Mouse (Mus musculus) layer of hippocampus, adult 9-10 months (tissue): ENCODE measurements around the gene Usp32.

ENCODE experiments used
- DNase-seq: peaks from one replicate; pipeline ENCODE4 v3.0.0; 2022; ENCODE audit warnings: low spot score

Gene Usp32

GRCm38 (mm10) chr11:84979351-84979750 lies 160.6 kb downstream of the Usp32 start:
- DNase-seq, result no peak

DNA sequence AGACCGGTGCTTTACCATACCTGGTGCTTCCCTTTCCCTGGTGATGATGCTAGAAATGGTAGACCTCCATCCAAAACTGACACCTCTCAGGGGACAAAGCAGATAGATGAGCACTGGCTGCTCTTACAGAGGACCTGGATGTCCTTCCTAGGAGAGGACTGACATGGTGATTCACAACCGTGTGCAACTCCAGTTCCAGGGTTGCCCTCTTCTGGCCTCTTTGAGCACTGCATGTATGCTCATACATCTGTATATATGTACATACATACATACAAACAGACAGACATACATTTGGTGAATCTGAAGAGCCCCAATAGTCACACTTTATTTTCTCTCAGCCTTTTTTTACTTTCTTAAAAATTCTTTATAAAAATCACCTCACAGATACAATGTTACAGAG lies 161.8 kb downstream of the Usp32 start:
- DNase-seq, result peak; percentile 25

DNA sequence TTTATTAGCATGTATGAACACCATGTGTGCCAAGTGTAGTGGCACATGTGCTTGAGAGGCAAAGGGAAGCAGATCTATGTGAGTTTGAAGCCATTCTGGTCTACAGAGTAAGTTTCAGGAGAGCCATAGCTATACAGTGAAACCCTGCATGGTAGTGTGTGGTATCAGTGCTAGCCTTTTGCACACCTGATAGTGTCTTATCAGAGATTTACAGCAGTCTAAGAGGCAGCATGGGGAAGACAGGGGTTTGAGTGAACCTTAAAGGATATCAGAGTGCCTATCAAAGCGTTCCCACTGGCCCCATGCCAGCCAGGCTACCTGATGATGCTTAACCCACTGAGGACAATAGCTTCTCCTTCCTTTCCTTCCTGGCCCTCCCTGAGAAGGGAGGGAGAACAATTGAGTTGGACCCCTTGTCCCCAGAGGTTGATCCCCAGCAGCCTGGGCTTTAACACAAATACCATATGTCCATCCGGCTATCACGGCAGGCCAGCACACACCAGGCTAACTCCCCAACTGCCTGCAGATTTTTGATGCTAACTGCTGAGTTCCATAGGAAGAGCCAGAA lies 162.5 kb downstream of the Usp32 start:
- no peak for DNase-seq

DNA sequence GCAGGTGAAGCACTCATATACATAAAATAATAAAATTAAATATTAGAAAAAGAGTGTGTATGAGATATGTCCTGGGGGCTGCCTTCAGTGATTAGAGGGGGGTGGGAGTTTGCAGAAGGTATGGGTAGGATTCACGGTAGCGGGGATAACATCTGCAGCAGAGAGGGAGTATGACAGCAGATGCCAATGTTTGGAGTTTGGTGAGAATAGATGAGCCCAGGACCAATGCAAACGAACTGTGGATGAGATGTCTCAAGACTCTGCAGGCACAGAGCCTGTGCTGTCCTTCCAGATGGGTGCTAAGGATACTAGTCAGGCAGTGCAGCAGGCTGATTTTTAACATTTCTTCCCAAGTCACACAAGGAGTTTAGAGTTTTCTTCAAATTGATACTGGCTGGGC lies 163.3 kb downstream of the Usp32 start:
- no peak for DNase-seq

- no peak for DNase-seq
These were observed 165.4 kb downstream of the Usp32 start for GRCm38 (mm10) chr11:84974582-84974981.

- no peak for DNase-seq
These were observed 166.3 kb downstream of the Usp32 start for GRCm38 (mm10) chr11:84973661-84974060.

- no peak for DNase-seq
These were observed 167.9 kb downstream of the Usp32 start for GRCm38 (mm10) chr11:84972067-84972466.

- no peak for DNase-seq
These were observed 171.2 kb downstream of the Usp32 start for GRCm38 (mm10) chr11:84968775-84969174.

DNA sequence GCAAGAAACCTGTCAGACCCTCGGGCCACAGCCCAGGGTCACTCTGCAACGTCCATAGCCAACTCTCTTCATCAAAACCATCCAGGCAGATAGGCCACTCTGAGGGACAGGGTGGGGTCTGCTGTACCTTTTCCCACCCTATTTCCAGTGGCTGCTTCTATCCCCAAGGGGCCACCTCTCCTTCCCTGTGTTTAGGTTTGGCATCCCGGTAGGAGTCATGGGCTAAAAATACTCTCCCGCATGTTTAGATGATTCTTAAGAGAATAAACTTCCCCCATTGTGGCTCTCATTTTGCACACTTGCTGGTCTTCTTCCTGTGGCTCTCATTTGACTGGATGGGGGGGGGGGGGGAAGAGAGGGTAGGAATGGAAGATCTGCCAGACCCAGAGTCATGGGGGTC lies 171.7 kb downstream of the Usp32 start:
- no peak for DNase-seq

- DNase-seq, result no peak
These were observed 172.8 kb downstream of the Usp32 start for GRCm38 (mm10) chr11:84967113-84967512.

DNA sequence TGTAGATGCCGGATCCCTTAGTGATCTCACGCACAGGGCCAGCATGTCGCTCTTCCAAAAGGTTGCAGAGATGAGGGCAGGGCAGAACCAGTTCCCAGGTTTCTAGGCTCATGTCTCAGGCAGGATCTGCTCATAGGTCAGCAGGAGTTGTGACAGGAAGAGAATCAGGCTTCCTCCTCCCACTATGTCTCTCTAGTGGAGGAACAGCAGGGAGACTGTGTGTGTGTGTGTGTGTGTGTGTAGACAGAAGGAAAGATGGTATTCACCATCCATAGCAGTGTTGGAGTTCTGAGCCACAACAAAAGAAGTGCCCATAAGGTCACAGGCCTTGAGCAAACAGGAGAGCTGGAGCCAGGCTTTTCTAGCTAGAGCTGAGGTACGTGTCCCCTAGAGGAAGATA lies 173.3 kb downstream of the Usp32 start:
- no peak for DNase-seq

- DNase-seq, result no peak
These were observed 176.4 kb downstream of the Usp32 start for GRCm38 (mm10) chr11:84963556-84963955.

DNA sequence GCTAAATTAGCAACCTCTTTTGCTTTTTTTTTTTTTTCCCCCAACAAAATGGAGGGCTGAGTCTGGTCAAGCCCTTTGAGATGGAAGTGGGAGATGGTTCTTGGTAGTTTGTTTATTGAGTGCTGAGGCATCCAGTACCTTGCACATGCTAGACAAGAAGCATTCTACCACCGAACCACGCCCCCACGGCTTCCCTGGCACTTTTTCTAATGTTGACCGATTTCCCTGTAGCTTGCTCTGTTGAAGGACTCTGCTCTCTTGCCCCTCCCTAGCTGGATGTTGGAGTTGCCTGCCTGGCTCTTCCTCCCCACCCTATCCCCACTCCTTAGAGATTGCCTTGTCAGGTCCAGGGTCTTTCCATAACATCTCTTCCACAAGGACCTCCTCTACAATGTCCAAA lies 177.4 kb downstream of the Usp32 start:
- DNase-seq, result no peak

DNA sequence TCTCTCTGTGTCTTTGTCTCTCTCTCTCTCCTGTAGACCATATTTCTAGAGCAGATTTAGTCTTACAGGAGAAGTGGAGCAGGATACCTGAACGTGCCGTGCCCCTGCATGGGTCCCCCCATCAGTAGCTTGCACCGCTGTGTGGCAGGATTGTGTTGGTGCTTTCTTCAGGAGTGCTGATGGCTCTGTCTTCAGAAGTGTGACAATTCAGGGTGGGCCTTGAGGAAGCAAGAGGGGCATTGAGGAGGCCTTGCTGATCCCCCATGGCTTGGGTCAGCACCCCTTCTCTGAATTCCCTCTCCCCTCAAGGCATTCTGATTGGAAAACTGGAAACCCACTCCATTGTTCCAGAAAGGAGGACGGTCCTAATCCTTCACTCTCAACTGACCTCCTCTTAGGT lies 178.4 kb downstream of the Usp32 start:
- no peak for DNase-seq

DNA sequence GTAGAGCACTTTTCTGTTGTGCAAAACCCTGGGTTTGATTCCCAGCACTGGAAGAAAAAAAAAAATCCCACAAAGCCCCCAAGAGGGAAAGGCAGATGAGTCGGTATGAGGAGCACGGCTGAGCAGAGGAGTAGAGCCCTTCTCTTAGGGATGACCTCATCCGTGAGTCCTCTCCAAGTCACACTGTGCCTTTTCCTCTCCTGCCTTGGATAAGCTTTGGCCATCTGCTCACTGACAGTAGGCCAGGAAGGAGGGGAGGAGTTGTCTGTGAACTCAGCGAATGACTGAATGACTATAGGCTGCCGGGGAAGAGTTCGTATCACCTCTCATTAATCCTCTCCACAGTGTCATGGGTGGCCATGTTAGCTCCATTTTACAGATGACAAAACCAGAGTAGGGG lies 179.2 kb downstream of the Usp32 start:
- DNase-seq, result no peak

DNA sequence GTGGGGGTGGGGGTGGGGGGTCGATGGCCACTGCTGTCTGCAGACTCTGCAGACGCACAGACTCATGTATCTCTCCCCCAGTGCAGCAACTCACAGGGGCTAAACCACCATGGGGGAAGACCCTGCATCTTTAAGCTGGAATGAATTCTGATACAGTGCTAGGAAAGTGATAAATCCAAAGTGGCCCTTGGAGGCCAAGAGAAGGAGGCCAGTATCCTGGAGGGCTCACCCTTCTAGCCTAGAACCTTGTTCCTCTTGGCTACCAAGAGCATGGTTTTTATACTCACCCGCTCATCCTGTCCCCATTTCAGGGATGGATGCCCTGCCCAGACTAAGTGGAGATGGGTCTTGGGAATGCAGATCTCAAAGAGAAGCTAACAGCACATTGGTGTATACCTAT lies 179.7 kb downstream of the Usp32 start:
- DNase-seq, result no peak

- DNase-seq, result no peak
These were observed 180.2 kb downstream of the Usp32 start for GRCm38 (mm10) chr11:84959701-84960181.

GRCm38 (mm10) chr11:84959181-84959580 lies 180.8 kb downstream of the Usp32 start:
- DNase-seq, result no peak

DNA sequence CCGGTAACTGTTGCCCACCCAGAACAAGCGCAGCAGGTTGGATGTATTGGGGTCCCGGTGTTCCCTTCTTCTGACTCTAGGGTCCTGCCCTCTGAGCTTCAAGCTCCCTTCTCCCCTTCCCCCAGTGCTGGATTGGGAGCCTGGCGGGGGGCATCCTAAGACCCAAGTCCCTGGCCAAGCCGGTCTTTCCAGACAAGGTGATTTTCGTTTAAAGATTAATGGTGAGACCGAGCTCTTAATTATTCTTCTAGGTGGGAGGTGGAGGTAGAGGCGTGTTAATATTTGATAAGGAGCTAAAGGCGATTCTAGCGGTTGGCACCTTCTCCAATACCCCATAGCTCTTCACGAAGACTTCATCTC lies 181.7 kb downstream of the Usp32 start:
- no peak for DNase-seq

DNA sequence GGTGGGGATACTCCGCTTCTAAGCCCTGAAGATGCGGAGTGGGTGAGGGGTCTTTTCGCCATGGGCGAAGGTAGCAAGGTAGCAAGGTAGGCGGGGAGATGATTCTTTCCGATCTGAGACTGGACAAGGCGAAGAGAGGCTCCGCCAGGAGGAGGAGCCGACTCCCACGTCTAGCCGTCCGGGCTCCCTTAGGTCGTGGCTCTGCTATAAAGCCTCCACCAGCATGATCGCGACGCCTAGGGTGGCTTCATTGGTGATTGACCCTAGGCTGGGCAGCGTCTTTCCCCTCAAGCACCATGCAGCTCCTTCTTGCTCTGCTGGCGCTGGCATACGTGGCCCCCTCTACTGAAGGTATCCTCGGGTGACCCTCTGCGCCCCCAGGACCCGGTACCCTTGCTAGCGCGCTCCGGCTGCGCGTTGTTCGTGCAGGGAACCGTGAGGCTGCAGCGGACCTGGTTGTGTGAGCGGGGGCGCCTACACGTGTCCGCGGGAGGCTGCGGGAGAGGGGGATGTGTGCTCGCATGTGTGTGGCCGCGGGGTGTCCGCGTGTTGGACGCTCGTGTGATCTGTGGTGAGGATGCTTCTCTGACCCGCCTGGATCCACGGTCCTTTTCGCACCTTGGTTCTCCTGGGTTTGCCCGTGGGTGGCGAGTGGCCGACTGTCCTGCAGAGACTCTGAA lies 182.2 kb downstream of the Usp32 start, which contains the start of gene Car4:
TSS of gene Car4 (plus strand) at position 196 of the 680 bp plus-strand sequence.
- no peak for DNase-seq

GRCm38 (mm10) chr11:84957171-84957570 lies 182.8 kb downstream of the Usp32 start:
- no peak for DNase-seq

GRCm38 (mm10) chr11:84956400-84956799 lies 183.6 kb downstream of the Usp32 start:
- DNase-seq, result no peak

GRCm38 (mm10) chr11:84952611-84953010 lies 187.3 kb downstream of the Usp32 start:
- DNase-seq, result no peak

DNA sequence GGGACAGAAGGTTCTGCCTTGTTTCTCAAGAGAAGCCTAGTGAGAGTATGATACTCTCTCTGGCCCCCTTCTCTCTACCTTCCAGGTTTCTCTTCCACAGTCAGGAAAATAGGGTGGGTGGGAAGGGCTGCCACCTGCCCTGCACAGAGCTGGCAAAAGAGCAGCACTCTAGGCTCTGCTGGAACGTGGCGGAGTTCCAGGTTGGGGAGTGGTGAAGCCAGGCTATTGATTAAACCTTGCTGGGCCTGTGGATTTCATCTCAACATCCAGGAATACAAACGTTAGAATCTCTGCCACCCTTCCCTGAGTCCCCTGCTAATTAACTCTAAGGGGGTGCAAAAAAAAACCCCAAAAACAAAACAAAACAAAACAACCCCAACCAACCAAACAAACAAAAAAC lies 191.4 kb downstream of the Usp32 start:
- DNase-seq, result no peak
